Mouse (Mus musculus): Measurements from ENCODE around the gene Sdk2. TPM values are rescaled to one million over a fixed set of nuclear protein-coding genes. Genes with fewer than 3 reads are reported as not detected.
A peak's percentile ranks its signal among the peaks of the same experiment; 100 is the strongest.

The Sdk2 gene
- polyA plus RNA-seq, 1 experiment from 2014 or later, result 2.5 TPM

GRCm38 (mm10) chr11:113786395-113786794 is 280.5 kb downstream of the Sdk2 start:
- ATAC-seq (ENCODE audit: insufficient read depth, low FRiP score), result no peak
- Histone ChIP-seq H3K9ac (ENCODE audit: low read length) (peak overlapping the region; percentile 80), H3K9me3 (replicated peaks; ENCODE audit: control insufficient read depth, low read length) (no peaks in the 10 kb centered on the region), H3K27ac (ENCODE audit: low read length) (peak overlapping the region; percentile 97), H3K36me3 (ENCODE audit: control insufficient read depth, insufficient read depth, low read length) (no peaks in the 10 kb centered on the region), H3K4me1 (ENCODE audit: control insufficient read depth, insufficient read depth, low read length) (peaks cover 39% of the 10 kb centered on the region), H3K4me3 (replicated peaks; ENCODE audit: low read length) (peak overlapping the region; percentile 37), H3K4me2 (ENCODE audit: low read depth, low read length) (peak overlapping the region; percentile 57), H3K27me3 (ENCODE audit: control insufficient read depth, insufficient read depth, low read length) (no peaks in the 10 kb centered on the region)
- 51% methylated on average over 4 of the region's 4 CpGs for WGBS

DNA sequence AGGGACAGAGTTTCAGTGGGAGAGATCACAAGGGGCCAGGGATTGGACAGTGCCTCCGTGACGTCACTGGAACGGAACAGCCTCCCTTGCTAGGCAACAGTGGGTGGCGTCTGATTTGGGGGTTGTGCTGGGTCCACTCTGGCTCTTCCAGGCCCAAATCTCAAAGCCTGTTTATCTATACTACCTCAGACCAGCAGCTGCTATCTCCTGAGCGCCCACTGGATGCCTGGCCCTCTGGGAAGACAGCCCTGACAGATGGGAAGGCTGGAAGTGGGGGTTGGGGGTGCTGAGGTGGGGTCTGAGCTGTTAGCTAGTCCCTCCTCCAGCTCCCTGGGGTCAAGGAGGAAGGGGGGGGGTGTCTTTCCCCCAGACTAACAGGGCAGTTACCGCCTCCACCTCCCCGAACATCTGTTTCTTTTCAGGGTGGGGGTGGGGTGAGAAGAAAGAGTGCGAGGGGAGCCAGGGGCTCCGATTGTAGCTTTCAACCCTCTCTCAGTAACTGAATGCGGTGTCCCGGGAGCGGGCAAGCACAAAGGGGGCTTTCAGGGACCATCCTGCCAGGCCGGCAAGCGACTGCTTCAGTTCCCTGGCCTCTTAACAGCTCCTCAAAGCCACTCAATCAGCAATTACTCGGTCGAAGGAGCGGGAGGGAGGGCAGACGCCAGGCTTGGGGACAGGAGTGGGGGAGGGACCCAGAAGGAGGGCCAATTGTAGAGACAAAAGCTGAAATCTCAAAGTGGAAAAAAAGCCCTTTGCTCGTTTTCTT is 281.3 kb downstream of the Sdk2 start:
- H3K27ac ChIP-seq (ENCODE audit: low read length), result peak overlapping the region; percentile 97
- peak overlapping the region; percentile 80 for H3K9ac ChIP-seq (ENCODE audit: low read length)
- 6% methylated on average over 19 of the region's 19 CpGs for WGBS
- H3K4me3 ChIP-seq (replicated peaks; ENCODE audit: low read length), result peak overlapping the region; percentile 37
- H3K4me2 ChIP-seq (ENCODE audit: low read depth, low read length), result peak overlapping the region; percentile 57
- peak; percentile 89 for ATAC-seq (ENCODE audit: insufficient read depth, low FRiP score)
- no peaks in the 10 kb centered on the region for H3K27me3 ChIP-seq (ENCODE audit: control insufficient read depth, insufficient read depth, low read length)
- no peaks in the 10 kb centered on the region for H3K9me3 ChIP-seq (replicated peaks; ENCODE audit: control insufficient read depth, low read length)
- H3K4me1 ChIP-seq (ENCODE audit: control insufficient read depth, insufficient read depth, low read length), result peaks cover 39% of the 10 kb centered on the region
- no peaks in the 10 kb centered on the region for H3K36me3 ChIP-seq (ENCODE audit: control insufficient read depth, insufficient read depth, low read length)

DNA sequence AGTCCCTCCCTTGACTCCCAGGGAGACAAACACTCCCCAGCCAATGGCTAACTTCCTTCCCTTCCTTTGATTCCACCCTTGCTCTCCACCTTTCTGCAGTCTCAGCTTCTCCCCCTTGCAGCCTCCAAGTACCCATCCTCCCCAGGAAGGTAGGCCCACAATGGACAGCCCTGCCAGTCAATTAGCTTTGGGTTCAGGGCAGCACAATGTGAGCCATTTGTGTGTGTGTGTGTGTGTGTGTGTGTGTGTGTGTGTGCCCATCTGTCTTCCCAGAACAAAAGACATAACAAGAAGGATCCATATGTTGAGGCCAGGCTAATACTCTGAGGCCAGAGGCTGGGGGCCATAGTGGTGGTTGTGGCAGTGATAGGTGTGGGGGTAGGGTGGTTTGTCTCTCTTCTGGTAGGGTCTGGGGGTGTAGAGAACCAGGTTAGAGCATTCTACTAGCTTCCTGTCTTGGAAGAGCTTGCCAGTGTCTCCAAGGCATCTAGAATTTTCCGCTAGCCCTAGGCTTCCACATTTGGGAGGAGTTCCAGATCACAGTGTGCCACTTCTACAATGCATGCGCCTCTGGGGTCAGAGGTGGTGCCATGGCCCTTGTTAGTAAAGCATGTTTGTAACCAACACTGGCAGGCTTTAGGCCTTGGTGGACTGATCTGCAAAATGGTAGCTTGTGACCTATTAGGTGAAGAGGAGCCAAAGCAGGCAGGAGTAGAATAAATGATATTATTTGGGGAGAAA is 282.0 kb downstream of the Sdk2 start:
- Histone ChIP-seq H3K9me3 (replicated peaks; ENCODE audit: control insufficient read depth, low read length) (no peaks in the 10 kb centered on the region), H3K27me3 (ENCODE audit: control insufficient read depth, insufficient read depth, low read length) (no peaks in the 10 kb centered on the region), H3K27ac (ENCODE audit: low read length) (peak overlapping the region; percentile 97), H3K4me2 (ENCODE audit: low read depth, low read length) (peak overlapping the region; percentile 57), H3K36me3 (ENCODE audit: control insufficient read depth, insufficient read depth, low read length) (no peaks in the 10 kb centered on the region), H3K4me3 (replicated peaks; ENCODE audit: low read length) (no peak overlapping the region), H3K4me1 (ENCODE audit: control insufficient read depth, insufficient read depth, low read length) (peaks cover 40% of the 10 kb centered on the region), H3K9ac (ENCODE audit: low read length) (no peak overlapping the region)
- 54% methylated on average over 2 of the region's 2 CpGs for WGBS
- ATAC-seq (ENCODE audit: insufficient read depth, low FRiP score), result no peak

DNA sequence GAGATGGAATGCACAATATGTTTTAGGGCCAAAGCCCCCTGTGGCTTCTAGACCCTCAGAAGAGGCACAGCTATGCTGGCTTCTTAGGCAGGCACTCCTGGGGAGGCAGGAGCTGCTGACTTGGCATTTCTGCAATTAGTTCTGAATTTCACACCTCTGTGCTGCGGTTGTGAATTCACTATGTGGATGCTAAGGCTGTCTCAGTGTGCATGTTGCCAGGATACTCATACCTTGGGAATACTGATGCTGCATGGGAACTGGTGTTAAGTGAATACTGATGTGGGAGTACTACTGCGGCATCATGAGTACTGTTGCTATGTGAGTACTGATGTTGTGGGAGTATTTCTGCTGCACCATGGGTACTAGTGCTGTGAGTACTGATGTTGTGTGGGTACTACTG is 284.4 kb downstream of the Sdk2 start:
- H3K27ac ChIP-seq (ENCODE audit: low read length), result no peak overlapping the region
- 80% methylated on average over 2 of the region's 2 CpGs for WGBS
- no peaks in the 10 kb centered on the region for H3K36me3 ChIP-seq (ENCODE audit: control insufficient read depth, insufficient read depth, low read length)
- ATAC-seq (ENCODE audit: insufficient read depth, low FRiP score), result no peak
- H3K4me2 ChIP-seq (ENCODE audit: low read depth, low read length), result no peak overlapping the region
- no peaks in the 10 kb centered on the region for H3K9me3 ChIP-seq (replicated peaks; ENCODE audit: control insufficient read depth, low read length)
- no peaks in the 10 kb centered on the region for H3K27me3 ChIP-seq (ENCODE audit: control insufficient read depth, insufficient read depth, low read length)
- H3K4me3 ChIP-seq (replicated peaks; ENCODE audit: low read length), result no peak overlapping the region
- peaks cover 48% of the 10 kb centered on the region for H3K4me1 ChIP-seq (ENCODE audit: control insufficient read depth, insufficient read depth, low read length)
- no peak overlapping the region for H3K9ac ChIP-seq (ENCODE audit: low read length)

GRCm38 (mm10) chr11:113782006-113782405 is 284.8 kb downstream of the Sdk2 start:
- H3K9ac ChIP-seq (ENCODE audit: low read length), result no peak overlapping the region
- H3K4me3 ChIP-seq (replicated peaks; ENCODE audit: low read length), result no peak overlapping the region
- no peaks in the 10 kb centered on the region for H3K9me3 ChIP-seq (replicated peaks; ENCODE audit: control insufficient read depth, low read length)
- 37% methylated on average over 2 of the region's 2 CpGs for WGBS
- ATAC-seq (ENCODE audit: insufficient read depth, low FRiP score), result no peak
- H3K4me1 ChIP-seq (ENCODE audit: control insufficient read depth, insufficient read depth, low read length), result peaks cover 52% of the 10 kb centered on the region
- no peak overlapping the region for H3K27ac ChIP-seq (ENCODE audit: low read length)
- H3K36me3 ChIP-seq (ENCODE audit: control insufficient read depth, insufficient read depth, low read length), result no peaks in the 10 kb centered on the region
- H3K4me2 ChIP-seq (ENCODE audit: low read depth, low read length), result no peak overlapping the region
- H3K27me3 ChIP-seq (ENCODE audit: control insufficient read depth, insufficient read depth, low read length), result no peaks in the 10 kb centered on the region

GRCm38 (mm10) chr11:113779680-113780041 is 287.2 kb downstream of the Sdk2 start:
- no peaks in the 10 kb centered on the region for H3K36me3 ChIP-seq (ENCODE audit: control insufficient read depth, insufficient read depth, low read length)
- no peak overlapping the region for H3K4me3 ChIP-seq (replicated peaks; ENCODE audit: low read length)
- WGBS, result 32% methylated on average over 6 of the region's 6 CpGs
- no peaks in the 10 kb centered on the region for H3K27me3 ChIP-seq (ENCODE audit: control insufficient read depth, insufficient read depth, low read length)
- peaks cover 41% of the 10 kb centered on the region for H3K4me1 ChIP-seq (ENCODE audit: control insufficient read depth, insufficient read depth, low read length)
- no peak overlapping the region for H3K4me2 ChIP-seq (ENCODE audit: low read depth, low read length)
- ATAC-seq (ENCODE audit: insufficient read depth, low FRiP score), result no peak
- peak overlapping the region; percentile 76; the same call in 1 of the 2 replicates for H3K27ac ChIP-seq (ENCODE audit: low read length)
- no peak overlapping the region for H3K9ac ChIP-seq (ENCODE audit: low read length)
- no peaks in the 10 kb centered on the region for H3K9me3 ChIP-seq (replicated peaks; ENCODE audit: control insufficient read depth, low read length)

GRCm38 (mm10) chr11:113778733-113779679 is 287.8 kb downstream of the Sdk2 start:
- Histone ChIP-seq H3K4me3 (replicated peaks; ENCODE audit: low read length) (no peak overlapping the region), H3K27me3 (ENCODE audit: control insufficient read depth, insufficient read depth, low read length) (no peaks in the 10 kb centered on the region), H3K36me3 (ENCODE audit: control insufficient read depth, insufficient read depth, low read length) (no peaks in the 10 kb centered on the region), H3K9me3 (replicated peaks; ENCODE audit: control insufficient read depth, low read length) (no peaks in the 10 kb centered on the region), H3K9ac (ENCODE audit: low read length) (no peak overlapping the region), H3K27ac (ENCODE audit: low read length) (peak overlapping the region; percentile 76), H3K4me2 (ENCODE audit: low read depth, low read length) (no peak overlapping the region), H3K4me1 (ENCODE audit: control insufficient read depth, insufficient read depth, low read length) (peaks cover 39% of the 10 kb centered on the region)
- ATAC-seq (ENCODE audit: insufficient read depth, low FRiP score), result 0 out of 2 replicates have a peak, but pooled peaks have one; percentile 30
- WGBS, result 40% methylated on average over 20 of the region's 20 CpGs

DNA sequence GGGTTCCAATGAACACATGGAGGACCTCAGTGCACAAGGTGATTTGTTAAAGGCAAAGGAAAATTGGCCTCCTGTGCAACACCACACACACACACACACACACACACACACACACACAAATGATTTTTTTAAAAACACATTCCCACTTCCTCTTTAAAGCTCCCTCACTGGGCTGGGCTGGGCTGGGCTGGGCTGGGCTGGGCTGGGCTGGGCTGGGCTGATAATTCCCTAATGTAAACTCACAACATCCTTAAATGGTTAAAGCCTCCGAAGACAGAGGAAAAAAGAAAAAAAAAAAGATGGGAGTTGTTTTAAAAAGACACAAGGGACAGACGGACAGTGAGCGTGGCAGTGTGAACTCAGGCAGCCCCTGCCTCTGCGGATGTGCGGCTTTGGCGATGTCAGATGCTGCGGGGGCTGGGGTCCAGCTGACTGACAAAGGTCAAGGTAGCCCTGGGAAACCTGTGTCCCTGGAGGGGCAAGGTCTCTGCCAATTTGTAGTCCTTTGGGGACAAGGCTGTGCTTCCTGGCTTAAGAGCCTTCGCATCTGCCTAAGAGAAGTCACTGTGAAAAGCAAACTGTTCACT is 288.9 kb downstream of the Sdk2 start:
- ATAC-seq (ENCODE audit: insufficient read depth, low FRiP score), result peak; percentile 66; the same call in 1 of the 2 replicates
- H3K27ac ChIP-seq (ENCODE audit: low read length), result peak overlapping the region; percentile 66; the same call in 1 of the 2 replicates
- no peaks in the 10 kb centered on the region for H3K9me3 ChIP-seq (replicated peaks; ENCODE audit: control insufficient read depth, low read length)
- no peak overlapping the region for H3K4me3 ChIP-seq (replicated peaks; ENCODE audit: low read length)
- H3K4me2 ChIP-seq (ENCODE audit: low read depth, low read length), result peak overlapping the region; percentile 30
- H3K27me3 ChIP-seq (ENCODE audit: control insufficient read depth, insufficient read depth, low read length), result no peaks in the 10 kb centered on the region
- no peak overlapping the region; the same call in 1 of the 2 replicates for H3K9ac ChIP-seq (ENCODE audit: low read length)
- peaks cover 39% of the 10 kb centered on the region for H3K4me1 ChIP-seq (ENCODE audit: control insufficient read depth, insufficient read depth, low read length)
- H3K36me3 ChIP-seq (ENCODE audit: control insufficient read depth, insufficient read depth, low read length), result no peaks in the 10 kb centered on the region
- 34% methylated on average over 8 of the region's 8 CpGs for WGBS

Measured in stomach, embryonic 16.5 days (tissue).